Mouse (Mus musculus) heart, adult 2 months (tissue): ENCODE measurements around the gene Lamp1.

ENCODE experiments used
- CTCF ChIP-seq: fragments of 200-600 bp; IDR thresholded peaks from 2 replicates; pipeline ENCODE4 v1.8.1; 2022; ENCODE audit warnings: antibody characterized with exemption, mild to moderate bottlenecking, moderate library complexity
- EP300 ChIP-seq: fragments of 200-500 bp; IDR thresholded peaks from 2 replicates; pipeline ENCODE4 v1.6.1; 2011; ENCODE audit warnings: low read depth, low read length, control low read depth; ENCODE audit not compliant: insufficient read depth
- POLR2A ChIP-seq: fragments of 200-500 bp; IDR thresholded peaks from 2 replicates; pipeline ENCODE4 v1.6.1; 2011; ENCODE audit warnings: mild to moderate bottlenecking, low read depth, low read length, control low read depth; ENCODE audit not compliant: insufficient read depth

DNA sequence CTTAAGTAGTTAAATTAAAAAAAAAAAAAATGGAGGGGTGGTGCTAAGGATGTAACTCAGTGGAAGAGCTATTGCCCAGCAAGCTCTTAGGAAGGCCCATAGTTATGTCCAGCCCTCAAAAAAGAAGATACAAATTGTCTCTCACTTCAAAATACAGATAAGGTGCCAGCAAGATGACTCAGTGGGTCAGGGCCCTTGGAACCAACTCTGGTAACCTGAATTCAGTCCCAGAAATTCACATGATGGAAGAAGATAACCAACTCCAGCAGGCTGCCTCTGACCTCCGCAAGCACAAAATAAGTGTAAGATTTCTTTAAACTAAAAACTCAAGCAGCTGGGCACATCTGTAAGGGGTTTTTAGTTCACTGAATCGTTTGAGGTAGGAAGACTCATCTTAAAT lies 10.5 kb upstream of the Lamp1 start:
- TF ChIP-seq POLR2A (no peak), EP300 (no peak), CTCF (no peak)
